Mouse (Mus musculus): ENCODE measurements around the gene Lasp1.

- TF ChIP-seq GATA1 (IDR thresholded peaks at IDR 0.05; ENCODE audit: borderline replicate concordance, low read length) (no peak), FLI1 (IDR thresholded peaks at IDR 0.05; ENCODE audit: low read length) (no peak)
Observed at GRCm38 (mm10) chr11:97830501-97830900, 31.7 kb downstream of the Lasp1 start.

Data from megakaryocyte, embryonic 14.5 days (primary cell).